Mouse (Mus musculus) liver, postnatal 0 days (tissue): ENCODE results near the gene Syvn1.

Experiments used
- CTCF ChIP-seq: sonication (generic); IDR thresholded peaks from 2 replicates; pipeline ENCODE4 v1.5.1; 2016; ENCODE audit warnings: antibody characterized with exemption, low read depth
- EP300 ChIP-seq: IDR thresholded peaks from 2 replicates; pipeline ENCODE4 v1.6.1; 2016; ENCODE audit warnings: antibody characterized with exemption, low read depth, mild to moderate bottlenecking

DNA sequence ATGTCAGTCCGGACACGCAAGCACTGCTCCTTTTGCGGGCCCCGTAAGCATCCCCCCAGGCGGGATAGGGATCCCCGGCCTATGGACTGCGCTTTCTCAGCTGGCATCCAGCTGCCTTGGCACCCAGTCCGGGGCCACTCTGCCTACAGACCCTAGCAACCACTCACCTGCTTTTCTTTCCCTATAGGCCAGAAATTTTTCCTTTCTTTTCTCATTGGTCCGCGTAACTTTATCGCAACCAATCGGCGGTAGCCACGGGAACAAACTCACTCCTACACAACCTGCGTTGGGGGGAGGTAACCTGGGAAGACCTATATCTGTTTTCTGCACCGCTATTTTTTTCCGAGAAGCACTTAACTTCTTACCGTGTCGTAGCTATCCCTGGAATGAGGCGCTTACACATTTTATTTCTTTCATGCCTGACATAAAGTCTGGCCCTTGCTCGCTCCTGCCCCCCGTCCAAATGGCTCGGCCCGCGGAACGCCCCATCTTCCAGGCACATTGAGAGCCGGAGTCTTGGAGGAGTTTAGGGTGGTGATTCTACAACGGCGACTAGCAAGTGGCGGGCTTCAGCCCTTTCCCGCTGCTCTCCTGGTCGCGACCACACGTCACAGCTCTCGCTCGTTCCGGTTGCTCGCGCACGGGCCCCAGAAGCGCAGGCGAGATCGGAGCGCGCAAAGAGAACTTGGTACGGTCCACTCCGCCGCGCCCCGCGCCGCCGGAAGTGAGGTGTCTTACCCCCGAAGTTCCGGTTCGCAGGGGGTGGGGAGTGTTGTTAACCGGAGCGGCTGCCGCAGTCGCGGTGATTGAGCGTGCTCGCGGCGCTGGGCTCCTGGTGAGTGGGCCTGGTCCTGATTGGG is at the start of gene Syvn1:
- TF ChIP-seq EP300 (peak; percentile 60), CTCF (peak; percentile 27; the same call in 1 of the 2 replicates)
